Mouse (Mus musculus) spleen, embryonic (tissue): ENCODE data around the gene Tead1.

ENCODE experiments used
- CTCF ChIA-PET: fragments of 350-600 bp; sonication (Branson Sonifier 250); formaldehyde crosslinking; loops from one replicate; lab custom pipeline; 2022; lab: Charles Lee

Gene Tead1

DNA sequence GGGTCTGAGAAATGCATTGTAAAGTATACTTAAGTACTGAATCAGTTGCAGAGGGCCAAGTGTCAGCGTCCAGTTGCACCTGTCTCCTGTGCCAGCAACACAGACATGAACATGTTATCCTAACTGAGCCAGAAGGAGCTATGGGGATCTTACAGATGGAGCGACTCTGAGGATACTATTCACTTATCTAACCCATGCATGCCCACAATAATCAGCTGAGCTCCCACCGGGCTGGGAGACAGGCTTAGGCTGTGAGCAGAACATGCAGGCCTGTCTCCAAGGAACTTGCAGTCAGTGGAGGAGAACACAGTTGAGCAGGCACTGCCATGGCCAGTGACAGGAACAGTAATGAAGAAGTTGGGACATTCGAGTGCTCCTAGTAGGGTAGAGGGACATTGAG is 42.7 kb downstream of the Tead1 start:
- CTCF ChIA-PET, result no interaction called here

DNA sequence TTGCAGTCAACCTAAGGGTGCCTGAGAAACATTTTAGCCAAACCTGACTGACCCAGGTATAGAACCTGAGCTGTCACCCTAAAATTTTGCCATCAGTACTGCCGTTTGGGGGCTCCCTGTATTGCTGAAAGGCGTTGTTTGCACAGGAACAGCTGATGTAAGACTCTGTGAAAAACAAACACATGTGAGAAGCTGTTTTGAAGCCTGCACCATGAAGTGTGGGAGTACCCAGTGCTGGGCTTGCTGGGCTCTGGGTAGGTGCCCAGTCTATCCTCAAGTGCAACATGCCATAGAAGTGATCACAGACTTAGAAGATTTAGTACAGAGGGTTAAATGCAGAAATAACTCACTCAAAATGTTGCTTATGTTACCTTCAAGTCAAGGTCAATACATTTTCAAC is 49.3 kb downstream of the Tead1 start:
- CTCF ChIA-PET, result no interaction called here

DNA sequence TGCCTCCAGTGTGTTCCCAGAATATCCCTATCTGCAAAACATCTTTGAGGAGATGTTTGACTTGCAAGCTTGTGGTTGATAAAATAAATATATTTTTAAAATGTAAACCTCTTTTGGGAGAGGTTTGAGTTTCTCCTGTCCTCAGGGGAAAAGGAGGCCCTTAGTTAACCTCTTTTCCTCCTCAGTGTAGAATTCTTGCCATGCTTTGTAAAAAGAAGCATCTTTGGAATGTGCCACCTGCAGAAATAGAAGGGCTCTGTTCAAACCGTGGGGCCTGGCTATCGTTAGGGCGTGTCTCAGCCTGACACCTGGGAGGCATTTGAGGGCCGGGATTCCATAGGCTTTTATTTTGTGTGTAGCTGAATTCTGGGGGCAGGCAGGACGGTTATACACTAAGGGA is 51.1 kb downstream of the Tead1 start:
- CTCF ChIA-PET, result no interaction called here

DNA sequence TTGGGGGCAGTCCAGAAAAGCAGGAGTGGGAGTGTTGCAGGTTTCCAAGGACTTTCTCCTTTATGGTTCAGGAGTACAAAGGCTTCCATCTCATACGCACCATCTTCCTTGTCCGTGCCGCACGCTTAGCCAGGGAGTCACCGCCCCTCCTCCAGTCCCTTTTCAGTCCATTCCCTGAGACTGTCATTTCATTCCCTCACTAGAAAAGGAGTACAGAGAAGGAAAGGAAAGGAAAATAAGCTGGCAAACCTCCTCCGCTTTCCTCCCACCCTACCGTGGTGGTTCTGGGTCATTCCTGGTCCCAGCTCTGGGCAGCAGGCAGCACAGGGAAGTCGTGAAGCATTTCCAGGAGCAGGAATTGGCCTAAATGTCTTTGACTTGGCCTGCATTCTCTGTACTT is 52.5 kb downstream of the Tead1 start:
- CTCF ChIA-PET, result no interaction called here

DNA sequence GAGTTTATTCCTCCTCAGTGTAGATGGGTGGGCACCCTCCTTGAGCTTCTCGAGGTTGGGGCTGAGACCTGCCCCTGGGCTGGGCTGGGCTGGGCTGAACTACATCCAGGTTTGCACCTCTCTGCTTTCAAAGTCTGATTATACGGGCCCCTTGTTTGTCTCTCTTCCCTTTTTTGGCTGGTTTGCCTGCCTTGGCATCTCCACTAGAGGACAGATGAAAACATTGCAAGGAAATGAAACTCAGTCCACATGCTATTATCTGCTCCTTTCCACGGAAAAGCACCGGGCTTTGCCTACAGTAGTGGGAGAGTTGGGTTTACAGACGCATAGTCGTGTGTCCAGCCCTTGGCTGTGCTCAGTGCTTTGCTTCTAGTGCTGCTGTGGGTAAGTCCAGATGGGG is 60.1 kb downstream of the Tead1 start:
- CTCF ChIA-PET, result no interaction called here

DNA sequence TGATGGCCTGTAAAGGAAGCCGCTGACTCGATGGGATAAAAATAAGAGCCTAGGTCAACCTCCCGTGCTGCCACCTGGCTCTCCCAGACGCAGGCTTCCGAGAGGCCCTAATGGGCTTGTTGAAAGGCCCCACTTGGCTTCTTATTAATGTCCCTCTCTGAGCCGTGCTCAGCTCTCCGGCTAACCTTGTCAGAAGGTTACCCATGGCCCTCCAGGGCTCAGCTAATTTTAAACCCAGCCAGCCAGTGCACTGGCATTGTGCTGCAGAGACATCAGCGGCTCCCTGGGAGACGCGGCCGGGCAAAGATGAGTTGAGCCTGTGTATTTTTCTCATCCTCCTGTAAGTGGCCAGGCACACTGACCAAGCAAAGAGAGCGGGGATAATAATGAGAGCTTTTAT is 62.7 kb downstream of the Tead1 start:
- CTCF ChIA-PET, result no interaction called here

DNA sequence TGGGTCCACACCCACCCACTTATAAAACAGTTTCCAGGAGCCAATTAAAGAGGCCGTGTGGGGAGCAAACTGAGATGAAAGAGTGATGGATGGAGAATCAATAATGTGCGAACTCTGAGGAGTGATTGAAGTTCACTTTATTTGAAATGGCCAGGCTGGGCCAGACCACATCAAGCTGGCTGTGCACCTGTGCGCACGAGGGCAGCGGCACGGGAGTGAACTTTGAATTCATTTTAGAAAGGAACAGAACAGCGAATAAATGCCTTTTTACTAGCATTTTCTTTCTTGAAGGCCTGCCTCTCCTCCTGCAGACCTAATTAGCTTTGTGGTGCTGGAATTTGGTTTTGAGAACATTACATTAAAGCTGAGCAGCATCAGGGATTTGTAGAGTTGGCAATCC is 63.9 kb downstream of the Tead1 start:
- CTCF ChIA-PET, result no interaction called here

DNA sequence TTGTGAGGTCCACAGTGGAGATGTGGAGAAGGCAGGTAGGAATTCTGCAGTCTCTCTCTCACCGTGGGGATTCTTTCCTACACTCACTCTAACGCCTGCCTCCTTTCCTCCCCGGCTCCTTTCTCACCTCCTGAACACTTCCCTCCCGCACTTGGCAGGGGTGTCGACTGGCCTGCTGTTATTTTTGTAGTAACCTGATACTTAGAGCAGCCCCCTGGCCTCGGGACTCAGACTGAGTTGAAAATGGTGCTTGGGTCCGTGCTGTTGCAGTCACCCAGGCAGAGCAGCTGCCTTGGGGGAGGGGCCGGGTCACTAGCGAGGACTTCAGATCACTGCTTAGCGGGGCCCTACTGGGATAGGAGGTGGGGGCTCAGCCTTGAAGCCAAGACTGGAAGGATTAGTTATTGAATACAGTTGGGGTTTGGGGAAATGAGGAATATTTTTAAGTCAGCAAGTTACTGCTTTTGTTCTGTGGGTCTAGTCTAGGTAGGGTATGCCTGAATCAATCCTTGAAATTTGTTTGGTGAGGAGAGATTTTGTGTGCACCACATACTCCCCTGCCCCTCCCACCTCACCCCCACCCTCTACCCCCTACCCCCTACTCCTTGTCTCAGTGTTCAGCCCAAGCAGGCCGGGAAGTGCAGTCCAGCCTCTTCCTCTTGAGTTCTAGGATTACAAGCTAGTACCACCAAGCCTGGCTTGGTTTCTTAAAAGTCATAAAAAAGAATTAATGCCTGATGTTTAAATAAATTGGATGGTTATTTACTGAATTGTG is 64.7 kb downstream of the Tead1 start:
- CTCF ChIA-PET, result no interaction called here

DNA sequence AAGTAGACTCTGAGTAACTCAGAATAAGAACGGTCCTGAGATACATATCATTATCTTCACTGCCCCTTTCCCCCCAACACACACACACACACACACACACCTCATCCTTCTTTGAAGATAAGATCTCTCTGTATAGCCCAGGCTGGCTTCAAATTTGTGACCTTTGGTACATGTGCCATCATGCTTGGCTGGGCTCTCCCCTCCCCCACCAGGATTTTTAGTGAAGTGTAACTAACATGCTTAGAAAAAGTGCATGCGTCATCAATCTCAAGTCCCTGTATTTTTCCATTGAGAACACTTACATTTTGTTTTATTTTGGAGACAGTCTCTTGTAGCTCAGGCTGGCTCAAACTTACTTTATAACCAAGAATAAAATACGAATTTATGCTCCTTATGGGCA is 68.1 kb downstream of the Tead1 start:
- CTCF ChIA-PET, result no interaction called here

DNA sequence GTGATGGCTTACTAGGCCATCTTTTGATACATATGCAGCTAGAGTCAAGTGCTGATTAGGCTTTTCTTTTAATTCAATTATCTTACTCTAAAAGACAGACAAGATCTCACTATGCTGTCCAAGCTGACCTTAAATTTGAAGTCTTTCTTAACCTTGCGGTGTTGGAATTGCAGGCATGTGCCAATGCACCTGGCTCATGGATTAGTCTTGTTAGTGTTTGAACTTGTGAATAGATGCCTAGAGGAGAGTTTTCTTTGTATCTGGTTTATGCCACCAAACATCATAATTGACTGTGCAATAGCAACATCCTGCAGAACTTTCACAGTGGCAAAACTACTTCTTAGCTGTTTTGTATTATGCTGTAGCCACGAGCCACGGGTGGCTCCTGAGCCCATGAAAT is 68.7 kb downstream of the Tead1 start:
- CTCF ChIA-PET, result no interaction called here

DNA sequence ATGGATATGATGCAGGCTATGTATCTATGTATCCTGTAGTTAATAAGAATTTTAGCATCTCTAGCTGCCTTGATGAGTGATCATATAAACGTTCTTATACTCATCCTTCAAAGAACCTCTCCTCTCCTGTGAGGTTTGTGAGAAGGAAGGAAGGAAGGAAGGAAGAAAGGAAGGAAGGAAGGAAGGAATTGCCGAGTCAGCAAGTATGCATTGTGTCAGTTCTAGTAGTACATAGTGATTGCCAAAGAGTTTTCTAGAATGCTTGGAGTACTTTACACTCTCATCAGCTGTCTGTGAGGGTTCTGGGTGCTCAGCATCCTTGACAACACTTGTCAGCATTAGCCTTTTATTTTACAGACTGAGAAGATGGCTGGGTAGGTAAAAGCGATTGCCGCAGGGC is 69.2 kb downstream of the Tead1 start:
- CTCF ChIA-PET, result no interaction called here

DNA sequence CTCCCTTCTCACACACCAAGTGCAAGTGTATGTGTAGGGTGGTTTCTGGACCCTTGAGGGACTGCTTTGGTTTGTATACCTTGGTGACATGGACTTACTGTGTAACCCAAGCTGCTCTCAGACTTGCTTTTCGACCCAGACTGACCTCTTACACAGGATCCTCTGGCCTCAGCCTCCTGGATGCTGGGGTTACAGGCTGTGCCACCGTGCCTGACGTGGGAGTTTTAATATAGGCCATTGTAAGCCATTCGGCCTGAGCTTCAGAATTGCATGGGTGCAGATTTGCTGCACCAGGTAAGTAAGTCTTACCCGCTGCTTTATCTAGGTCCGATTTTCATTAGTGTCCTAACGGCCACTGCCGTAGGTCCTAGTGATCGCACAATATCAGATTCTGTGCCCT is 71.0 kb downstream of the Tead1 start:
- CTCF ChIA-PET, result no interaction called here

DNA sequence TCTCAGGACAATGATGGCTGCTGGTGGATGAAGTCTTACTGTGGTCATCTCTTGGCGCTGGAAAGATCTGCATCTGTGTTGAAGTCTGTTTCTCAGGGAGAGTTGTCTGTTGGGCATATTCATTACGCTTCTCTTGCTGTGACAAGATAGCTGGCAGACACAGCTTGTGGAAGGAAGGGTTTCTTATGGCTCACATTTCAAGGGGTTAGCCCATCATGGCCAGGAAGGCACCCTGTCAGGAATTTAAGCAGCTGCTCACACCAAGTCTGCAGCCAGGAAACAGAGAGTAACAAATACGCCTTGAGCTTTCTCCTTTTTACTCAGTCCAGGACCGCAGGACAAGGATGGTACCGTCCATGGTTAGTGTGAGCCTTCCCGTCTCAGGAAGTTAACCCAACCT is 73.2 kb downstream of the Tead1 start:
- CTCF ChIA-PET, result no interaction called here

DNA sequence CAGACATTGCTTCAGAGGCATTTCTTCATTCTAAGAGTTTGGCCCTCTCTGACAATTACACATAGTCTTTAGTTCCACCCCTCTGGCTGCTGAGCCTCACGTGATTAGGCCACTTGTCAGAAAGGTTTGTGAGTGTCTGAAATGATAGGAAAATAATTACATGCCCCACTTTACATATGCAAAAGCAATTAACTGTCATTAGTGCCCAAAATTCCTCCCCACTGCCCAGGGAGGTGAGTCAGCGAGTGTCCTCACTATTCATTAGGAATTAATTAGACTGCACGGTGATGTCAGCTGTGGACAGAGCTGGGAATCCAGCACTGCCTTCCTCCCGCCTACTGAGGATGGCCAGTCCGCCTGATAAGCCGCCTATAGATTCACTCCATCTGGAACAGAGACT is 74.2 kb downstream of the Tead1 start:
- CTCF ChIA-PET, result no interaction called here

DNA sequence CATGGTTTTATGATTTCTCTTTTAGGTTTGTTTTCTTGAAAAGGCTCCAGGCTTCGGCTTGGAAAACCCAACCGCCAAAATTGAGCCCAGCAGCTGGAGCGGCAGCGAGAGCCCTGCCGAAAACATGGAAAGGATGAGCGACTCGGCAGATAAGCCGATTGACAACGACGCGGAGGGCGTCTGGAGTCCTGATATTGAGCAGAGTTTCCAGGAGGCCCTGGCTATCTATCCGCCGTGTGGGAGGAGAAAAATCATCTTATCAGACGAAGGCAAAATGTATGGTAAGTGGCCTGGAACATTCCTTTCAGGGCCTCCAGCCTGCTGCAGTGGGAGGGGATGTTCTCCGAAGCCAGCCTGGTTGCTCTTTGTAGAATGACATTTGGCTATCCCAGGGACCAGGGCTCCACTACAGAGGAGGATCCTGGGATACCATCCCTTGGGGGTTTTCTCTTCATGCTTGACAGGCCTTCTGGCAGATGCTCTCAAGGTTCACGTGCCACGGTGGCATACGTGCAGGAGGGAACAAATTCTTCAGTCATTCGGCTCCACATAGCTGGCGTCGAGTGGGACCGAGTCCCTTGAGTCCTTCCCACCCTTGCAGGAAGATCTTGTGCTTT is 80.3 kb downstream of the Tead1 start:
- CTCF ChIA-PET, result no interaction called here

DNA sequence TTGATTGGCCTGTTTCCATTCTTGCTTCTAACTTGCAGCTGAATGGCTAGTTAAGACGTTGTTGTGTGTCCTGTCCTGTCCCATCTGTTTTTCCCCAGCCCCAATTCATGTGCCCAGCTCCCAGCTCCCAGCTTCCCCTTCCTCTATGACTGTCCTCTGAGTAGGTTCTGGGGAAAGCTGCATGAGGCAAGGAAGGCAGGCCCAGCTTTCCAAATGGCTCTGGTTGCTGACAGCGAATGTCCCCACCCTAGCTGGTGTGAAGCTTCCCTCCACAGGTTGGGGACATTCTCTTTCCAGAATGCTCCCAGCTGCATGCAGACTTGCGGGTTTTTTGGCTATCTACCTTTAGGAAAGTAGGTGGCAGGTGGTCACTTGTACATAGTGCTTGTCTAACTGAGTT is 81.2 kb downstream of the Tead1 start:
- CTCF ChIA-PET, result no interaction called here

DNA sequence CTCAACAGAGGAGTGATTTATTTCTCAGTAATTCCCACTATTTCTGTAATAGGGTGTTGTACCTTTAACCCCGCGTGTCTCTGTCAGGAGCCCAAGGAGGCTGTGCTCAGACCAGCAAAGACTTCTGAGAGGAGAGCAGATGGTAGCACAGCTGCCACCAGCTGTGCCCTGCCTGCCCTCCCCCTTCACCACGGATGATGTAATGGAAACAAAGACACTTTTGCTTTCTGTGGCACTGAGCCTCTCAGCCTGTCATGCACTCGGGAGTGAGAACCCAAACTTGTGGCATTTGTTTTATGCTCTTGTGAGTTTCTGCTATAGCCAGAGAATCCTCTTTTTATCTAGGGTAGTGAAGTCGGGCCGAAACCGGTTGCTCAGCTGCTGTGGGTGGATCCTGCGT is 81.7 kb downstream of the Tead1 start:
- CTCF ChIA-PET, result no interaction called here

DNA sequence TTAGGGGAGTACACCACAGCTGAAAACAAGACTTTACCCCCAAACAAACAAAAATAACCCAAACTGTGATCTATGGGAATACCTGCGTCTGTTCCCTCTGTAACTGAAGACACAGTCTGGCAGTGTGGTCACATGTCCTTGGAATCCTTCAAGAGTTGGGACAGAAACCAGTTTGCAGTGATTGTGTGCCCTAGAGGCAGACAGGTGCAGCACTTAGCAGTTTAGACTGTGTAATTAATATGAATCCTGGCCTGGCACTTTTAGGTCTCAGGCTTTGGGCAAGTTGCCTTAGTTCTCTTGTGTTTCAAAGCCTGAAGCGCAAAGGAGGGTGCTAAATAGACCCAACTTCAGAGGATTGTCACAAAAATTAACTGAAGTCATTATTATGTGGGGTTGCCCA is 83.8 kb downstream of the Tead1 start:
- CTCF ChIA-PET, result no interaction called here

DNA sequence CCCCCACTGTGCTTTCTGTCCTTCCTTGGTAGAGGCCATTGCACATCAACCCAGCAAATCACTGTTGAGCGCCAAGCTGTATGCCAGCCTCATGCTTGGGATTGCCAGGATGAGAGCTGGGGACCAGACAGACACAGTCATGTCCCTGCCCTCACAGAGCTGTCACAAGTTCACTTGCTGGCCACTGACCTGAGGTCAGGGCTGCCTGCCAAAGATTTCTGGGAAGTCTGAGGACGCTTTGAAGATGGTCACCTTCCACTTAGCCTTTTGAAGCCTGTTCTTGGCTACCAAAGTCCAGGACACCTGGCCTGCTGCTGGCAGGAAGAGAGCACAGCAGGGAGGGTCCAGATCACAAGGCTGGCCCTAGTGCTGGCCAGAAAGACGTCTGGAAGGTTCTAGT is 84.4 kb downstream of the Tead1 start:
- CTCF ChIA-PET, result no interaction called here

DNA sequence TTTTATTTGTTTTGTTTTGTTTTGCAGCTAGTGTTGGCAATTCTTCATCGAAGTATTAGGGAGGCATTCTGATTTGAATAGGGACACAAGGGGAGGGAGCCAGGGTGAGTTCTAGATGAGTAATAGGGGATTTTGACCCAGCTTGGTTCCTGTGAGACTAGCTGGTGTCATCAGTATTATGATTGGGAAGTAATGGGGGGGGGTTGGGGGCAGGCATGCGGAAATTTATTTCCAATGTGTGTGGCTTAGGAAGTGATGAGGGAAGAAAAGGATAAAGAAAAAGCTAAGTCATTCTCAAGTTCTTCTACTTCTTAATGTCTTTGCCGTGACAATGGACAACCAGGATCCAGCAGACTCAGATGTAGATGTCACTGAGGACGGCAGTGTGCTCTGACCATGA is 85.8 kb downstream of the Tead1 start:
- CTCF ChIA-PET, result no interaction called here

DNA sequence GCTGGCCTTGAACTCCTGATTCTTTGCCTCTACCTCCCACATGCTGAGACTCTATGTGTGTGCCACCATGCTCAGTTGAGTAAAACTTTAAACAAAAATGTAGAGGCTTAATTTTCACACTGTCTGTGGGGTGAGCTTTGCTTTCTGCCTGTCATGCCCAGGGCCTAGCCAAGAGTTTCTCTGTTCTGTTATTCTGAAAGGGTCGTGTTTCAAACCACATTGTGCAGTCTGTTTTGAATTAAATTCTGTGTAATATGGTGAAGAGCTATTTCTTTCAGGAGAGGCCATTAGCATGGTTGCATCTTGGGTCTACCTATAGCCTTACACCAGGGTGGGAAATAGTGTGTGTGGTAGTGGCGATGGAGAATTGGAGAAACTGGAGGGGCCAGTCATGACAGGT is 90.7 kb downstream of the Tead1 start:
- CTCF ChIA-PET, result no interaction called here

DNA sequence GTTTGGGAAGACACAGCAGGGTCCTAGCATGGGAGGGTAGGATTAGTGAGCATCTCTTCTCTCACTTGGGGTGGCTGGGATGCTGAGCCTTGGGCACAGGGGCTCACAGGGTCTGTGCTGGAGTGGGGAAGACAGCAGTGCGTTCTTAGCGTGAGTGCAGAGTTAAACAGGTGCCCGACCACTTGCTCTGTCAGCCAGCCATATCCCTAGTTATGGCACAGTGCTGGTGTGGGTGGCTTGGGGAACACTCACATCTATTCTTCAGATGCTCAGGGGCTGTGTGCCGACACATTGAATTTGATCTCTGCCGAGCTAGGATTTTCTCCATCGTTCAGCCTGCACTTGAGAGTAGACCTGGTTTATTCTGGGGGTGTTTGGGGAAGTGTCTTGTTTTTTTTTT is 92.3 kb downstream of the Tead1 start:
- CTCF ChIA-PET, result no interaction called here

DNA sequence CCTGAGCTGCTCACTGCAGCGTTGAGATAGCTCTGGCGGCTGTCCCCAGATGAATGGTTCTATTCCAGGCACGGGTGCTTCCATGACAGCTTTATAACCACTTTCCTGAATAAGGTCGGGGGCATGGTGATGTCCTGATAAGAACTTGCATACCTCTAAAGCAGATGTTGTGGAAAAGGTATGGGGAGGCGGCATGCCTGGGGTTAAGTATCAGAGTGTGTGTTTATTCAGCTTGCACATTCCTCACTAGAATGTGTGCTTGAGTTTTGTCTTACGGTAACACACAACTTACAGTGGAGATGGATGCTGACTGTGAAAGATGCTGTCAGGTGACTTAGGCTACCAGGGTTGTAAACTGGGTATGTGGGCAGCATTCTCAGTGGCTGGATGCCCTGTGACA is 93.7 kb downstream of the Tead1 start:
- CTCF ChIA-PET, result no interaction called here

DNA sequence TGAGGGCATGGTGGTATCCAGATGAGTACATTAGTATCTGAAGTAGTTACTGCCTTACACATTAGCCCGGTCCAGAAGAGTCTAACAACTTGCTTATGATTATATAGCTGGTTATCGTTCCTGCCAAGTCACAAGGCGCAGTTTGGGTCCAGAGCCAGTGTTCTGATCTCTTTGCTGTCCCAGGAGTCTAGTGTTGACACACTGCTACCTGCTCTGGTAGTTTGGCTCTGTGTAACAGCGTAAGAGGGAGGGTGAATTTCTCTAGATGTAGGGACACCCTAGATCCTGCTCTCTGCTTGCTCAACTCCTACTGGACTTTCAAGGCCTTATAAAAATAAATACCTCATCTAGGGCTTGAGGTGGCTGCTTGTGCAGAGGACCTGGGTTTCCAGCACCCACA is 94.5 kb downstream of the Tead1 start:
- CTCF ChIA-PET, result no interaction called here
